Mouse (Mus musculus): Measurements from ENCODE around the gene Plxna3. TPM values are rescaled to one million over a fixed set of nuclear protein-coding genes. Genes with fewer than 3 reads are reported as not detected.

The Plxna3 gene
- 2.3 TPM for polyA plus RNA-seq (2017; shearing (Covaris generic))

DNA sequence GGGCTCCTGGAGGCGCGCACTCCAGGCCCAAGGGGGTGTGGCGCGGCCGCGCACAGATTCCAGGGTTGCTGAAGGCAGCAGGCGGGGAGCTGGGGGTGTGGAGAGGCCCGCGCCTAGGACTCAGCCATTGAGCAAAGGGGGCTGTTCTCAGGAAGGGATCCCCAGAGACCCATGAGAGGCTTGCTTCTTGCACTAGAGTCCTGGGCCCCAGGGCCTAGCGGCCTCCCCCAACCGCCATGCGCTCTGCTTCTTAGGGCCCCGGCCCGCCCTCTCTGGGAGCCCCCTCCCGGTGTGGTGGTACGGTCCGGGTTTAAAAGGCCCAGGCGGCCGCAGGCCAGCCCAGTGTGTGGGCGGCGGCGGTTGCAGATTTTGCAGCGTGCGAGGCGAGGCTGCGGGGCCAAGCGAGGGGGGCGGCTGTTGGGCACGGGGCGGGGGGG, at the start of gene Plxna3:
TSS of gene Plxna3 (plus strand) at position 342 of the 437 bp plus-strand sequence.

DNA sequence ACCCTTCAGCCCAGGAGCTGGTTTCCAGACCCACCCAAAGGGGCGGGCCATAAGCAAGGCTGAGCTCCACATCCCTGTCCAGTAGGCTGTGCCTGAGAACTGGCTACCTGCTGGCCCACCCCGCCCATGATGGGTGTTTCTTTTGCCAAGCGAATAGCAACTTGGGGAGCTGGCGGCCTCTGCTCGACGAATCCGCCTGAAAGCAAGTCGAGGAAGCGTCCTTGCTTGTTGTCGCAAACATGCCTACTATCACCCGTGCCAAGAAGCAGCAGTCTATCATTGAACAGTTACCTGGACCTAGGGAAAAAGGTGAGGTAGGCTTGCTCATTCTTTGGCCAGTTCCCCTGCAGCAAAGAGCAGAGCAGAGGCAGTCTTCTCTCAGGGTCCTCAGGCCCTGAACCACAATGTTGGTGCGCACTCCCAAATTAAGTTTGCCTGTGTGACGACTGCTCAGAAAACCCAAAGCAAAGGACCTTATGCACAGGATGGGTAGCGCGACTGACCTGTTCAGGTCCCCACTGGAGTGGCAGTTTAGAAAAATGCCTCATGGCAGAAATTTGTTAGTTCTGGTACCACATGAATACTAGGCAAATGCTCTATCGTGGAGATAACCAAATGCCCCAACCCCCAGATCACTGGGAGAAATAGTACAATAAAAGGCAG, 47.0 kb upstream of the Plxna3 start, which contains the start of the genes Taz and Dnase1l1:
TSS of gene Taz (plus strand) at position 181 of the 663 bp plus-strand sequence.
TSS of gene Dnase1l1 (minus strand) at position 606 of the 663 bp plus-strand sequence.

DNA sequence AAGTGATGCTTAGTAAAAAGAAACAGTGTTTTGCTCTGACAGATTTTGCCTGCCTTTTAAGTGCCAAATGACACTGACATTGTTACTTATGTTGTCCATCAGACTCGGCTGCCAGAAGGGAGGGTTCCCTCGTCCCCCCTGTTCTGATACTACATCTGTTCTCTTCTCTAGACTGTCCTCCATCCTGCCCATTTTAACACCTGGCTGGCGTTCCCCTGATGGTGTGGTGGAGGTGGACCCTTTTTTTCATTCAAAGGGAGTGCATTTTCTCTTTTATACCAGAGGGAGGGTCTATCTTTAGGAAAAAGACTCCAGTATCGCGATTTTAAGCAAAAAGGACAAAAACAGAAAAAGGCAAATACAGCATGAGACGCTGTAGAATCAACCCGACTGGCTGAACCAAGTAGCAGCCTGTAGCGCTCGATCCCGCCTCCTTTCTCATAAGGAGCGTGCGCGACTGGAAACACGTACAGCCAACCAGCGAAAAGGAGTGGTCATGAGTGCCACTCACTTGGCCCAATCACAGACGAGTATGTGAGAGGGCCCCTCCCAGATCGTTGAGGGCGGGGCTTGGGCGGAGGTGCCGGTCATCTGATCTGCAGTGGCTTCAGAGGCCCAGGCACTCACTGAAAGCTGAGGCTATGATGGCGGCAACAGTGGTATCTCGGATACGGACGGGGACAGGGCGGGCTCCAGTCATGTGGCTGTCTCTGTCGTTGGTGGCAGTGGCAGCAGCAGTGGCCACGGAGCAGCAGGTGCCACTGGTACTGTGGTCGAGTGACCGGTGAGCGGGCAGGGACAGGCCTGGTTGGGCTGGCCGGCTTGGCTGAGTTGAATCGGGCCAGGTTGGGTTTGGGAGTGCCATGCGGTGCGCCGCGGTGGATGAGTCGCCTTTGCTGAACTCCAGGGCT, 32.1 kb upstream of the Plxna3 start, which contains the start of gene Atp6ap1:
TSS of gene Atp6ap1 (plus strand) at position 560 of the 911 bp plus-strand sequence.

DNA sequence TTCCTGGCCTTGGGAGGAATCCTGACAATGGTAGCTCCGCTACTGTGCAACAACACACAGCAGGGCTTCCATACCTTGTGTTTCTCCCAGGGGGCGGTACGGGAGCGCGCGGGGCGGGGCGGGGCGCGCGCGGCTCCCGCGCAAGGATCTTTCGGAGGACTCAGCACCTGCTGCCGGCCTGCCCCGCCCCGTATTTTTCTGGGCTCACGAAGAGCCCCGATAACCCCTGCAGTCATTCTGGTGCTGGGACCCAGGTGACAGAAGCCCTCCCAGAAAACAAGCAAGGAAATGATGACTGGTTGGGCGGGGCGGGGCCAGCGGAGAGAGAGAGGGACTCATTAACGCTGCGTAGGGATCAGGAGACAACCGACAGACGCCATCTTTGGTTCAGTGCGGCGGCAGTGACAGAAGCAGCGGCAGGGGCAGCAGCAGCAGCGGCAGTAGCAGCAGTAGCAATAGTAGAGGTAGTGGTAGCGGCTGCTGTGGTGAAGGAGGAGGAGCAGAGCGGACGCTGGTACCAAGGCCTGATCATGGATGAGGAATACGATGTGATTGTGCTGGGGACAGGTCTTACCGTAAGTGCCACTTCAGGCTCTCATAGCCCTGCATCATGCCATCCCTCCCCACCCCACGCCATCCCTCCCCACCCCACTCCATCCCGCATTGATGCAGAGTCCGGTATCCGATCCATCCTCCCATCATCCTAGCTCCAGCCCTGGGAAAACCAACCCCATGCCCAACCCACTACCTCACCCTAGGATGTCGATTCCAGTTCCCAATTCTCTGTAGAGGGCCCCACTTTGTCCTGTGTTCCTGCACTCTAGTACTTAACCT, 23.8 kb upstream of the Plxna3 start, which contains the start of gene Gdi1:
TSS of gene Gdi1 (plus strand) at position 132 of the 834 bp plus-strand sequence.

DNA sequence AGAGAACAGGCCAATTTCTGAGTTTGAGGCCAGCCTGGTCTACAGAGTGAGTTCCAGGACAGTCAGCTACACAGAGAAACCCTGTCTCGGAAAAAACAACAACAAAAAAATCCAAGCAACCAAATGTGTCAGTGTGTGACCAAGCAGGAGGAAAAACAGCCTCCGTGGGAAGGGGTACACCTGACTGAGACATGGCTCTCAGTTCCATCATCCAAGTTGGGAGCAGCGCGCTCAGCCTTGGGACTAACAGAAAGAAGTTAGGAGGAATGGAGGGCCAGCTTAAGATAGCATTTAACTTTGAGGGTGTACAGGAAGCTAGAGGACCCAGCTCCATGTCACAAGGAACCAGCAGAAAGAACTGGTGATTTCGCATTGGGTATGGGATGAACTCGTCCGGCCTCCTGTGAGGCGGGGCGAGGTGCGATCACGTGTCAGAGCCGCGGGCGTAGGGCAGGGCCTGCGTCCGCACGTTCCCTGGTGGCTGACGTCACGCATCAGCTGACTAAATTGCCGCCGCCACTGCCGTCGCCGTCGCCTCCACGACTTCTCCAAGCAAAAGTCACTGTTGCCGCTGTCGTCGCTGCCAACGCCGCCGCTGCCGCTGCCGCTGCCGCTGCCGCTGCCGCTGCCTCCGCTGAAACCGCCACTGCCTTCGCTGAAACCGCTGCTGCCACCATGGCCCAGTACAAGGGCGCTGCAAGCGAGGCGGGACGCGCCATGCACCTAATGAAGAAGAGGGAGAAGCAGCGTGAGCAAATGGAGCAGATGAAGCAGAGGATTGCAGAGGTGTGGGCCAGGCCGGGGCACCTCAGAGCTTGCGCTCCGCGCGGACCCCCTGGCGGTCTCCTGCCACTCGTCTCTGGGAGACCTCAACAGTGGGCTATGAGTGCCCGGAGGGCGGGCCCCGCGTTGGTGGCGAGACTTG, 16.1 kb upstream of the Plxna3 start, which contains the start of gene Fam50a:
TSS of gene Fam50a (plus strand) at position 494 of the 925 bp plus-strand sequence.

DNA sequence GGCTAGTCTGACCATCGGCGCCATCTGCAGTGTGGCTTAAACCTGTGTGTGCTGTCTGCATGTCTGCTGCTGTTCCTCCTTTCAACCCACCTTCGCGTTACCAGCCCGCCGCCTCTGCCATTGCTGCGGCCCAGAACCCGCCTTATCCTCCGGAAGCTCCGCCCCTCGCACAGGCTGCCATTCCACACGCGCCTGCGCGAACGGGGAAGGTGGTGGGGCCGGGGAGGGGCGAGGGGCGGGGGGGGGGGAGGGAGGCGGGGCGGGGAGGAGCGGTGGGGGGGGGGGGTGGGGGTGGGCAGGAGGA, 24.6 kb downstream of the Plxna3 start, which contains the start of gene Lage3:
TSS of gene Lage3 (minus strand) at position 152 of the 304 bp plus-strand sequence.

DNA sequence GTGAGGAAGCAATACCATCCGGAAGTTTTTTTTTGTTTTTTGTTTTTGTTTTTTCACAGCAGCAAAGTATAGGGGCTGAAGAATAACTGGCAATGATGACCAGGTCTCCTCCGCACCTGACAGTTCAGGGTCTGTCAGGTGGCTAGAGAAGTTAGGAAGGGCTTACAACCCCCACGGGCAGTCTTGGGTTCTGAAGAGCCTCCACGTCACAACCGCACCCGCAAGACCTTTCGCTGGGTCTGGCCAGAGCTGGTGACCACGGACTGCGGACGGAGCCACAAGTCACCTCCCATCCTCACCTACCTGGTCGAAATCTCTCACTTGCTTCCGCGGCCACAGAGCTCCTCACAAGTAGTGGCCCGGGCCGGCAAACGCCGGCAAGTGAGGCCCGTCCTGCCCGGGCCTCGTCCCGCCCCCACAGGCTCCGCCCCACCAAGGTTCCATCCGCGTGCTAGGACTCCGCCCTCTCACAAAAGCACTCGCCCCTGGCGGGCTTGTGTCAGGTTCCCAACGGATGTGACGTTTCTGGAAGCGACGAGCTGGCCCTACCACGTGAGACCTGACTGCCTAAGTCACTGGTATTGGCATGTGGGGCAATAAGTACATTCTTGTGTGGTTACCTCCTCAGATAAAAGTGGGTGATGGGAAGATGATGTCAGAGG, 44.2 kb downstream of the Plxna3 start, which contains the start of the genes Ubl4a and Slc10a3:
TSS of gene Ubl4a (minus strand) at position 331 of the 662 bp plus-strand sequence.
TSS of gene Slc10a3 (minus strand) at position 462 of the 662 bp plus-strand sequence.

DNA sequence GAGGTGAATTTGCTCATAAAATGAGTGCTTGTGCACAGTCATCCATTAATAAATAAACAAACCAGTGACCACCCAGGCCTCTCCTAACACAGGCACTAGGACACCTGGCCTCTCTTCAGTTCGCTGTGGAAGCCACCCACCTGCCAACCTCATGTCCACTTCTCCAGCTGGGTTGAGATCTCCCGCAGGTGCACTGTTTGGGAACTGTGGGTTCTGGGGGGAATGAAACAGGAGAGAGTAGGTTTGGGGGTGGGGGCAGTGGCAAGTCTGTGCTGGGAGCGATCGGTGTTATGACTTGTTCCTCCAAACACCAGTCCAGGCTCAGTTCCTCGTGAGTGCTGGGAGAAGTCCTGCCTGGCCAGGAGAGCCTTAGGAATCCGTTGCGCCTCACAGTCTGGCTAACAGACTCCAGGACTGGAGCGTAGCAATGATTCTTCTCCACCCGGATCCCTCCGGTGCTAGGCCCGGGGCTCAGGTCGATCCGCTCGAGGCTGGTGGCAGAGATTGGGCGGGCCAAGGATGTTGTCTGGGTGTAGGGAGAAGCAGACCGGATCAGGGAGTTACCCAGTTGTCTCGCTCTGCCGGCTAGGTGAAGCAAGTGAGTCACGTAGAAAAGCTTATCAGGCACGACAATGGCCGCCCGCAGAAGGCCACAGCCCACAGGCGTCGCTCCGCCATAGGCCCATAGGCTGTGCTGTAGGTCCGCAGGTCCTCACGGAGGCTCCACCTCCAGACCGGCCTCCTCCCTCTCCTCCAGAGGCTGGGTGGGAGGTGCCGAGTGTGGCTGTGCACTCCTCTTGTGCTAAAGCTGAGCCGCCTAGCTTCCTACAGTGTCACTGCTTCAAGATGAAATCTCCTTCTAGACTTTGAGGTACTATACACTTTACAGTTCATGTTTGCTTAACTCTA, 63.9 kb downstream of the Plxna3 start, which contains the start of the genes Fam3a and Ikbkg:
TSS of gene Fam3a (minus strand) at position 738 of the 909 bp plus-strand sequence.
TSS of gene Ikbkg (plus strand) at position 756 of the 909 bp plus-strand sequence.

Other genes starting within 250 kb of the Plxna3 start
- gene Opn1mw, start 201.6 kb upstream of the Plxna3 start, polyA plus RNA-seq (2017; shearing (Covaris generic)) = not detected
- 48.0 TPM for gene Mecp2, start 193.7 kb upstream of the Plxna3 start, polyA plus RNA-seq (2017; shearing (Covaris generic))
- not detected for gene Tex28, start 161.2 kb upstream of the Plxna3 start, polyA plus RNA-seq (2017; shearing (Covaris generic))
- gene Tktl1, start 151.8 kb upstream of the Plxna3 start, polyA plus RNA-seq (2017; shearing (Covaris generic)) = not detected
- gene Flna, start 79.2 kb upstream of the Plxna3 start, polyA plus RNA-seq (2017; shearing (Covaris generic)) = 384 TPM
- 74.1 TPM for gene Emd, start 74.4 kb upstream of the Plxna3 start, polyA plus RNA-seq (2017; shearing (Covaris generic))
- 123 TPM for gene Rpl10, start 58.3 kb upstream of the Plxna3 start, polyA plus RNA-seq (2017; shearing (Covaris generic))
- 136 TPM for gene Taz, start 47.2 kb upstream of the Plxna3 start, polyA plus RNA-seq (2017; shearing (Covaris generic))
- gene Dnase1l1, start 46.7 kb upstream of the Plxna3 start, polyA plus RNA-seq (2017; shearing (Covaris generic)) = 14.5 TPM
- 157 TPM for gene Atp6ap1, start 32.0 kb upstream of the Plxna3 start, polyA plus RNA-seq (2017; shearing (Covaris generic))
- 249 TPM for gene Gdi1, start 24.1 kb upstream of the Plxna3 start, polyA plus RNA-seq (2017; shearing (Covaris generic))
- gene Fam50a, start 16.0 kb upstream of the Plxna3 start, polyA plus RNA-seq (2017; shearing (Covaris generic)) = 77.2 TPM
- gene Lage3, start 24.6 kb downstream of the Plxna3 start, polyA plus RNA-seq (2017; shearing (Covaris generic)) = 21.8 TPM
- 47.0 TPM for gene Ubl4a, start 44.2 kb downstream of the Plxna3 start, polyA plus RNA-seq (2017; shearing (Covaris generic))
- gene Slc10a3, start 44.3 kb downstream of the Plxna3 start, polyA plus RNA-seq (2017; shearing (Covaris generic)) = 28.1 TPM
- 24.7 TPM for gene Fam3a, start 64.2 kb downstream of the Plxna3 start, polyA plus RNA-seq (2017; shearing (Covaris generic))
- 38.6 TPM for gene Ikbkg, start 64.2 kb downstream of the Plxna3 start, polyA plus RNA-seq (2017; shearing (Covaris generic))
- gene G6pdx, start 100.1 kb downstream of the Plxna3 start, polyA plus RNA-seq (2017; shearing (Covaris generic)) = 40.6 TPM
- gene Gm6880, start 152.3 kb downstream of the Plxna3 start, polyA plus RNA-seq (2017; shearing (Covaris generic)) = not detected
- not detected for gene Olfr1326-ps1, start 245.8 kb downstream of the Plxna3 start, polyA plus RNA-seq (2017; shearing (Covaris generic))